Mouse (Mus musculus): ENCODE results near the gene Incenp. TPM values are rescaled to one million over a fixed set of nuclear protein-coding genes. Genes with fewer than 3 reads are reported as not detected.
A peak's percentile ranks its signal among the peaks of the same experiment; 100 is the strongest.
"Not testable (repeated sequence)": the region's sequence is repeated elsewhere in the genome, so short reads cannot be mapped to it uniquely, and the experiment has no call there.

The Incenp gene
- polyA plus RNA-seq, 1 experiment from 2014 or later, result 16.8 TPM

GRCm38 (mm10) chr19:9900696-9901095 lies 1.3 kb upstream of the Incenp start:
- 98% methylated on average over 2 of the region's 2 CpGs for WGBS
- not testable (repeated sequence) for H3K9me3 ChIP-seq (ENCODE audit: control insufficient read depth, low read length); ATAC-seq (ENCODE audit: low read depth); H3K4me1 ChIP-seq (ENCODE audit: control insufficient read depth, insufficient read depth, low read length); H3K27ac ChIP-seq (ENCODE audit: low read depth, low read length); H3K9ac ChIP-seq (replicated peaks; ENCODE audit: low read depth, low read length); H3K4me2 ChIP-seq (ENCODE audit: low read depth, low read length); H3K36me3 ChIP-seq (ENCODE audit: control insufficient read depth, insufficient read depth, low read length); H3K27me3 ChIP-seq (ENCODE audit: control insufficient read depth, insufficient read depth, low read length); H3K4me3 ChIP-seq (ENCODE audit: low read depth, low read length)

GRCm38 (mm10) chr19:9899780-9900146 lies 412 bp upstream of the Incenp start:
- H3K4me3 ChIP-seq (ENCODE audit: low read depth, low read length), result peak overlapping the region; percentile 74
- H3K9ac ChIP-seq (replicated peaks; ENCODE audit: low read depth, low read length), result peak overlapping the region; percentile 48
- no peaks in the 10 kb centered on the region for H3K36me3 ChIP-seq (ENCODE audit: control insufficient read depth, insufficient read depth, low read length)
- H3K27ac ChIP-seq (ENCODE audit: low read depth, low read length), result peak overlapping the region; percentile 81
- no peaks in the 10 kb centered on the region for H3K9me3 ChIP-seq (ENCODE audit: control insufficient read depth, low read length)
- ATAC-seq (ENCODE audit: low read depth), result peak; percentile 88
- H3K4me1 ChIP-seq (ENCODE audit: control insufficient read depth, insufficient read depth, low read length), result peaks cover 10% of the 10 kb centered on the region; the same call in 1 of the 2 replicates
- H3K27me3 ChIP-seq (ENCODE audit: control insufficient read depth, insufficient read depth, low read length), result no peaks in the 10 kb centered on the region
- 9% methylated on average over 10 of the region's 10 CpGs for WGBS
- H3K4me2 ChIP-seq (ENCODE audit: low read depth, low read length), result peak overlapping the region; percentile 86

GRCm38 (mm10) chr19:9898339-9899066 lies 848 bp downstream of the Incenp start:
- Histone ChIP-seq H3K27me3 (ENCODE audit: control insufficient read depth, insufficient read depth, low read length) (no peaks in the 10 kb centered on the region), H3K4me1 (ENCODE audit: control insufficient read depth, insufficient read depth, low read length) (peaks cover 10% of the 10 kb centered on the region; the same call in 1 of the 2 replicates), H3K9ac (replicated peaks; ENCODE audit: low read depth, low read length) (peak overlapping the region; percentile 66), H3K4me3 (ENCODE audit: low read depth, low read length) (peak overlapping the region; percentile 74), H3K4me2 (ENCODE audit: low read depth, low read length) (peak overlapping the region; percentile 86), H3K27ac (ENCODE audit: low read depth, low read length) (no peak overlapping the region), H3K36me3 (ENCODE audit: control insufficient read depth, insufficient read depth, low read length) (0 out of 2 replicates have a peak, but pooled peaks cover 3% of the 10 kb centered on the region), H3K9me3 (ENCODE audit: control insufficient read depth, low read length) (no peaks in the 10 kb centered on the region)
- WGBS, result 10% methylated on average over 17 of the region's 17 CpGs
- ATAC-seq (ENCODE audit: low read depth), result no peak

- Histone ChIP-seq H3K36me3 (ENCODE audit: control insufficient read depth, insufficient read depth, low read length) (0 out of 2 replicates have a peak, but pooled peaks cover 9% of the 10 kb centered on the region), H3K9ac (replicated peaks; ENCODE audit: low read depth, low read length) (no peak overlapping the region), H3K4me3 (ENCODE audit: low read depth, low read length) (no peak overlapping the region), H3K27me3 (ENCODE audit: control insufficient read depth, insufficient read depth, low read length) (no peaks in the 10 kb centered on the region), H3K4me1 (ENCODE audit: control insufficient read depth, insufficient read depth, low read length) (peaks cover 10% of the 10 kb centered on the region; the same call in 1 of the 2 replicates), H3K4me2 (ENCODE audit: low read depth, low read length) (no peak overlapping the region), H3K27ac (ENCODE audit: low read depth, low read length) (no peak overlapping the region), H3K9me3 (ENCODE audit: control insufficient read depth, low read length) (no peaks in the 10 kb centered on the region)
- 85% methylated on average over 5 of the region's 5 CpGs for WGBS
- no peak for ATAC-seq (ENCODE audit: low read depth)
Observed at GRCm38 (mm10) chr19:9896067-9896466, 3.3 kb downstream of the Incenp start.

- no peak for ATAC-seq (ENCODE audit: low read depth)
- Histone ChIP-seq H3K4me2 (ENCODE audit: low read depth, low read length) (no peak overlapping the region), H3K9me3 (ENCODE audit: control insufficient read depth, low read length) (no peaks in the 10 kb centered on the region), H3K36me3 (ENCODE audit: control insufficient read depth, insufficient read depth, low read length) (peaks cover 25% of the 10 kb centered on the region), H3K4me1 (ENCODE audit: control insufficient read depth, insufficient read depth, low read length) (no peaks in the 10 kb centered on the region), H3K27ac (ENCODE audit: low read depth, low read length) (no peak overlapping the region), H3K9ac (replicated peaks; ENCODE audit: low read depth, low read length) (no peak overlapping the region), H3K4me3 (ENCODE audit: low read depth, low read length) (no peak overlapping the region), H3K27me3 (ENCODE audit: control insufficient read depth, insufficient read depth, low read length) (no peaks in the 10 kb centered on the region)
- WGBS, result 81% methylated on average over 8 of the region's 8 CpGs
Observed at GRCm38 (mm10) chr19:9886771-9887170, 12.6 kb downstream of the Incenp start.

- Histone ChIP-seq H3K36me3 (ENCODE audit: control insufficient read depth, insufficient read depth, low read length) (peaks cover 25% of the 10 kb centered on the region), H3K4me1 (ENCODE audit: control insufficient read depth, insufficient read depth, low read length) (no peaks in the 10 kb centered on the region)
- WGBS, result 96% methylated on average over 1 of the region's 1 CpGs
Observed at GRCm38 (mm10) chr19:9886348-9886747, 13.0 kb downstream of the Incenp start.

GRCm38 (mm10) chr19:9878186-9878835 lies 21.0 kb downstream of the Incenp start:
- no peak overlapping the region for H3K27ac ChIP-seq (ENCODE audit: low read depth, low read length)
- no peaks in the 10 kb centered on the region for H3K27me3 ChIP-seq (ENCODE audit: control insufficient read depth, insufficient read depth, low read length)
- no peaks in the 10 kb centered on the region for H3K4me1 ChIP-seq (ENCODE audit: control insufficient read depth, insufficient read depth, low read length)
- peaks cover 27% of the 10 kb centered on the region for H3K36me3 ChIP-seq (ENCODE audit: control insufficient read depth, insufficient read depth, low read length)
- WGBS, result 98% methylated on average over 20 of the region's 20 CpGs
- no peak overlapping the region for H3K4me2 ChIP-seq (ENCODE audit: low read depth, low read length)
- ATAC-seq (ENCODE audit: low read depth), result no peak
- H3K9me3 ChIP-seq (ENCODE audit: control insufficient read depth, low read length), result no peaks in the 10 kb centered on the region
- H3K9ac ChIP-seq (replicated peaks; ENCODE audit: low read depth, low read length), result no peak overlapping the region
- no peak overlapping the region for H3K4me3 ChIP-seq (ENCODE audit: low read depth, low read length)

More at GRCm38 (mm10) chr19:9886348-9886747, 13.0 kb downstream of the Incenp start:
- Histone ChIP-seq H3K4me2 (ENCODE audit: low read depth, low read length) (no peak overlapping the region), H3K27me3 (ENCODE audit: control insufficient read depth, insufficient read depth, low read length) (no peaks in the 10 kb centered on the region), H3K4me3 (ENCODE audit: low read depth, low read length) (no peak overlapping the region), H3K27ac (ENCODE audit: low read depth, low read length) (no peak overlapping the region), H3K9ac (replicated peaks; ENCODE audit: low read depth, low read length) (no peak overlapping the region), H3K9me3 (ENCODE audit: control insufficient read depth, low read length) (no peaks in the 10 kb centered on the region)
- ATAC-seq (ENCODE audit: low read depth), result no peak

GRCm38 (mm10) chr19:9865466-9865865 lies 33.9 kb downstream of the Incenp start:
- no peaks in the 10 kb centered on the region for H3K27me3 ChIP-seq (ENCODE audit: control insufficient read depth, insufficient read depth, low read length)
- ATAC-seq (ENCODE audit: low read depth), result no peak
- H3K27ac ChIP-seq (ENCODE audit: low read depth, low read length), result no peak overlapping the region
- no peak overlapping the region for H3K9ac ChIP-seq (replicated peaks; ENCODE audit: low read depth, low read length)
- H3K9me3 ChIP-seq (ENCODE audit: control insufficient read depth, low read length), result no peaks in the 10 kb centered on the region
- no peaks in the 10 kb centered on the region for H3K4me1 ChIP-seq (ENCODE audit: control insufficient read depth, insufficient read depth, low read length)
- no peaks in the 10 kb centered on the region for H3K36me3 ChIP-seq (ENCODE audit: control insufficient read depth, insufficient read depth, low read length)
- H3K4me3 ChIP-seq (ENCODE audit: low read depth, low read length), result no peak overlapping the region
- no peak overlapping the region for H3K4me2 ChIP-seq (ENCODE audit: low read depth, low read length)

- no peaks in the 10 kb centered on the region for H3K27me3 ChIP-seq (ENCODE audit: control insufficient read depth, insufficient read depth, low read length)
- no peaks in the 10 kb centered on the region for H3K9me3 ChIP-seq (ENCODE audit: control insufficient read depth, low read length)
- no peak overlapping the region for H3K4me3 ChIP-seq (ENCODE audit: low read depth, low read length)
- ATAC-seq (ENCODE audit: low read depth), result no peak
- no peak overlapping the region for H3K9ac ChIP-seq (replicated peaks; ENCODE audit: low read depth, low read length)
- H3K36me3 ChIP-seq (ENCODE audit: control insufficient read depth, insufficient read depth, low read length), result no peaks in the 10 kb centered on the region
- H3K4me1 ChIP-seq (ENCODE audit: control insufficient read depth, insufficient read depth, low read length), result no peaks in the 10 kb centered on the region
- H3K27ac ChIP-seq (ENCODE audit: low read depth, low read length), result no peak overlapping the region
- WGBS, result 20% methylated on average over 1 of the region's 1 CpGs
- no peak overlapping the region for H3K4me2 ChIP-seq (ENCODE audit: low read depth, low read length)
Observed at GRCm38 (mm10) chr19:9864856-9865255, 34.5 kb downstream of the Incenp start.
